Mouse (Mus musculus) forebrain, postnatal 0 days (tissue): ENCODE data around the gene Wfdc13. TPM values are rescaled to one million over a fixed set of nuclear protein-coding genes. Genes with fewer than 3 reads are reported as not detected.
"Not testable (repeated sequence)": the region's sequence is repeated elsewhere in the genome, so short reads cannot be mapped to it uniquely, and the experiment has no call there.

ENCODE experiments used
- ATAC-seq: fragments of 200-750 bp; cut with Nextera tagmentation; 2 replicates; pipeline ENCODE4 v1.8.0; 2017; ENCODE audit warnings: mild to moderate bottlenecking, moderate library complexity
- DNase-seq: peaks from one replicate; pipeline ENCODE4 v3.0.0-alpha.2; 2015
- H3K27ac ChIP-seq: fragments of 300-500 bp; sonication (generic); 2 replicates; pipeline ENCODE4 v1.5.1; 2014; ENCODE audit warnings: low read depth, mild to moderate bottlenecking, antibody characterized with exemption, low read length, moderate library complexity, mixed read lengths
- H3K27me3 ChIP-seq: fragments of 300-500 bp; sonication (generic); 2 replicates; pipeline ENCODE4 v1.6.1; 2014; ENCODE audit warnings: mild to moderate bottlenecking, low read length, mixed read lengths; ENCODE audit not compliant: insufficient read depth
- H3K36me3 ChIP-seq: fragments of 300-500 bp; sonication (generic); 2 replicates; pipeline ENCODE4 v1.6.1; 2014; ENCODE audit warnings: mild to moderate bottlenecking, moderate library complexity; ENCODE audit not compliant: insufficient read depth
- H3K4me1 ChIP-seq: fragments of 300-500 bp; sonication (generic); 2 replicates; pipeline ENCODE4 v1.6.1; 2014; ENCODE audit warnings: antibody characterized with exemption; ENCODE audit not compliant: insufficient read depth
- H3K4me2 ChIP-seq: fragments of 300-500 bp; sonication (generic); 2 replicates; pipeline ENCODE4 v1.6.1; 2014; ENCODE audit warnings: low read depth, mild to moderate bottlenecking, moderate library complexity
- H3K4me3 ChIP-seq: fragments of 300-500 bp; sonication (generic); 2 replicates; pipeline ENCODE4 v1.5.1; 2014; ENCODE audit warnings: low read depth, low read length, mixed read lengths
- H3K9ac ChIP-seq: fragments of 300-500 bp; sonication (generic); 2 replicates; pipeline ENCODE4 v1.6.1; 2014; ENCODE audit warnings: mild to moderate bottlenecking
- H3K9me3 ChIP-seq: fragments of 300-500 bp; sonication (generic); 2 replicates; pipeline ENCODE4 v1.6.1; 2016; ENCODE audit warnings: low read length
- CTCF ChIP-seq: sonication (generic); IDR thresholded peaks from 2 replicates; pipeline ENCODE4 v1.5.1; 2016; ENCODE audit warnings: antibody characterized with exemption, control low read depth, low read depth
- WGBS: fragments of 180-500 bp; shearing (Covaris S2); extraction: QIAGEN DNeasy Blood & Tissue Kit; methylation state at CpG from one replicate; pipeline ENCODE4 v1.1.7; 2014; 5-methylcytosine and 5-hydroxymethylcytosine counted together
- polyA plus RNA-seq: library from polyadenylated mRNA; unstranded; fragments of >200 nt; fragmentation: Nextera tagmentation; extraction: Ambion mirVana; gene quantifications from 2 replicates; pipeline ENCODE4 v1.2.1, GENCODE M21; 2015
- total RNA-seq: library from RNA; depleted of rRNA; stranded (reverse); fragments of >200 nt; gene quantifications from 2 replicates; pipeline ENCODE4 v1.2.3, GENCODE M21; 2014

The Wfdc13 gene
- total and polyA plus RNA-seq, 2 experiments from 2014 or later = not detected

- Histone ChIP-seq H3K27me3 (no peaks in the 10 kb centered on the region), H3K27ac (no peak overlapping the region), H3K4me2 (no peak overlapping the region), H3K4me3 (no peak overlapping the region), H3K9ac (no peak overlapping the region), H3K36me3 (no peaks in the 10 kb centered on the region), H3K9me3 (no peaks in the 10 kb centered on the region), H3K4me1 (no peaks in the 10 kb centered on the region)
- WGBS = 61% methylated on average over 3 of the region's 3 CpGs
- ATAC-seq = no peak
- no peak for TF ChIP-seq CTCF
- DNase-seq = no peak
Observed at GRCm38 (mm10) chr2:164679906-164680305, 5.0 kb upstream of the Wfdc13 start.

GRCm38 (mm10) chr2:164698201-164698600 lies 13.3 kb downstream of the Wfdc13 start, which contains the start of gene Spint4:
Spint4 (plus strand) TSS chr2:164698501.
- H3K4me1 ChIP-seq = no peaks in the 10 kb centered on the region
- DNase-seq (no peak), ATAC-seq (no peak)
- H3K9ac ChIP-seq = no peak within 1 kb of the TSS
- no peak within 1 kb of the TSS for H3K4me2 ChIP-seq
- 78% methylated on average over 4 of the region's 4 CpGs for WGBS
- no peak within 1 kb of the TSS for H3K27ac ChIP-seq
- H3K9me3 ChIP-seq = no peaks in the 10 kb centered on the region
- no peak for TF ChIP-seq CTCF
- no peaks in the 10 kb centered on the region for H3K36me3 ChIP-seq
- no peak within 1 kb of the TSS for H3K4me3 ChIP-seq
- no peaks in the 10 kb centered on the region for H3K27me3 ChIP-seq

- H3K27me3 ChIP-seq = no peaks in the 10 kb centered on the region
Observed at GRCm38 (mm10) chr2:164700959-164701358, 16.1 kb downstream of the Wfdc13 start.

GRCm38 (mm10) chr2:164701761-164702160 lies 16.9 kb downstream of the Wfdc13 start:
- Histone ChIP-seq H3K4me2 (no peak overlapping the region), H3K27ac (no peak overlapping the region), H3K27me3 (no peaks in the 10 kb centered on the region), H3K4me3 (no peak overlapping the region), H3K9ac (no peak overlapping the region), H3K9me3 (no peaks in the 10 kb centered on the region), H3K4me1 (no peaks in the 10 kb centered on the region), H3K36me3 (no peaks in the 10 kb centered on the region)
- DNase-seq (no peak), ATAC-seq (no peak)
- no peak for TF ChIP-seq CTCF
- WGBS = 89% methylated on average over 5 of the region's 5 CpGs

More at GRCm38 (mm10) chr2:164700959-164701358, 16.1 kb downstream of the Wfdc13 start:
- ATAC-seq (no peak), DNase-seq (no peak)
- Histone ChIP-seq H3K4me3 (no peak overlapping the region), H3K36me3 (no peaks in the 10 kb centered on the region), H3K4me1 (no peaks in the 10 kb centered on the region), H3K27ac (no peak overlapping the region), H3K9ac (no peak overlapping the region), H3K9me3 (no peaks in the 10 kb centered on the region), H3K4me2 (no peak overlapping the region)
- 83% methylated on average over 5 of the region's 5 CpGs for WGBS
- no peak for TF ChIP-seq CTCF

GRCm38 (mm10) chr2:164704235-164704634 lies 19.3 kb downstream of the Wfdc13 start:
- no peak for TF ChIP-seq CTCF
- no peak overlapping the region for H3K9ac ChIP-seq
- H3K4me2 ChIP-seq = no peak overlapping the region
- no peaks in the 10 kb centered on the region for H3K9me3 ChIP-seq
- ATAC-seq (no peak), DNase-seq (no peak)
- H3K4me3 ChIP-seq = no peak overlapping the region
- H3K27me3 ChIP-seq = no peaks in the 10 kb centered on the region
- H3K4me1 ChIP-seq = no peaks in the 10 kb centered on the region
- no peak overlapping the region for H3K27ac ChIP-seq
- no peaks in the 10 kb centered on the region for H3K36me3 ChIP-seq
- 80% methylated on average over 5 of the region's 5 CpGs for WGBS

GRCm38 (mm10) chr2:164705328-164705727 lies 20.4 kb downstream of the Wfdc13 start:
- Histone ChIP-seq H3K4me2 (no peak overlapping the region), H3K27ac (no peak overlapping the region), H3K9me3 (no peaks in the 10 kb centered on the region), H3K4me1 (no peaks in the 10 kb centered on the region), H3K36me3 (no peaks in the 10 kb centered on the region), H3K4me3 (no peak overlapping the region), H3K9ac (no peak overlapping the region), H3K27me3 (no peaks in the 10 kb centered on the region)
- TF ChIP-seq CTCF = no peak
- WGBS = 93% methylated on average over 6 of the region's 6 CpGs
- ATAC-seq = no peak
- DNase-seq = no peak

GRCm38 (mm10) chr2:164705991-164706390 lies 21.1 kb downstream of the Wfdc13 start:
- H3K27me3 ChIP-seq = no peaks in the 10 kb centered on the region
- no peaks in the 10 kb centered on the region for H3K4me1 ChIP-seq
- H3K36me3 ChIP-seq = no peaks in the 10 kb centered on the region
- no peaks in the 10 kb centered on the region for H3K9me3 ChIP-seq
- ATAC-seq (no peak), DNase-seq (no peak)
- no peak overlapping the region for H3K9ac ChIP-seq
- H3K27ac ChIP-seq = no peak overlapping the region
- no peak overlapping the region for H3K4me3 ChIP-seq
- no peak for TF ChIP-seq CTCF
- H3K4me2 ChIP-seq = no peak overlapping the region
- WGBS = 92% methylated on average over 14 of the region's 14 CpGs

- Histone ChIP-seq H3K9me3 (no peaks in the 10 kb centered on the region), H3K36me3 (no peaks in the 10 kb centered on the region), H3K4me2 (no peak within 1 kb of the TSS), H3K4me1 (no peaks in the 10 kb centered on the region), H3K27me3 (no peaks in the 10 kb centered on the region), H3K27ac (no peak within 1 kb of the TSS), H3K4me3 (no peak within 1 kb of the TSS), H3K9ac (no peak within 1 kb of the TSS)
- 87% methylated on average over 6 of the region's 6 CpGs for WGBS
- DNase-seq = no peak
- ATAC-seq = no peak
- TF ChIP-seq CTCF = no peak
Observed at GRCm38 (mm10) chr2:164715005-164715404, 30.1 kb downstream of the Wfdc13 start, which contains the start of gene Spint5. Spint5 (plus strand) TSS chr2:164715305.

- H3K27ac ChIP-seq, H3K4me1 ChIP-seq, H3K27me3 ChIP-seq, ATAC-seq, DNase-seq, H3K36me3 ChIP-seq, H3K4me3 ChIP-seq, H3K9me3 ChIP-seq, H3K4me2 ChIP-seq, H3K9ac ChIP-seq: not testable (repeated sequence)
- WGBS = 92% methylated on average over 20 of the region's 23 CpGs
Observed at GRCm38 (mm10) chr2:164716194-164716786, 31.4 kb downstream of the Wfdc13 start.
